Mouse (Mus musculus) heart, embryonic 12.5 days (tissue): ENCODE measurements around the gene Rhbdd2. TPM values are rescaled to one million over a fixed set of nuclear protein-coding genes. Genes with fewer than 3 reads are reported as not detected.
A peak's percentile ranks its signal among the peaks of the same experiment; 100 is the strongest.

ENCODE experiments used
- ATAC-seq: fragments of 200-750 bp; cut with Nextera tagmentation; 2 replicates; pipeline ENCODE4 v1.8.0; 2017; ENCODE audit warnings: moderate TSS enrichment, moderate library complexity; ENCODE audit not compliant: insufficient number of reproducible peaks, low FRiP score
- H3K27ac ChIP-seq: fragments of 300-500 bp; sonication (generic); 2 replicates; pipeline ENCODE4 v1.5.1; 2016; ENCODE audit warnings: mild to moderate bottlenecking, moderate library complexity; ENCODE audit not compliant: poor library complexity, severe bottlenecking
- H3K27me3 ChIP-seq: fragments of 300-500 bp; sonication (generic); replicated peaks from 2 replicates; pipeline ENCODE4 v1.6.1; 2016; ENCODE audit warnings: mild to moderate bottlenecking, moderate library complexity
- H3K36me3 ChIP-seq: fragments of 300-500 bp; sonication (generic); 2 replicates; pipeline ENCODE4 v1.6.1; 2016; ENCODE audit warnings: mild to moderate bottlenecking, moderate library complexity
- H3K4me1 ChIP-seq: fragments of 300-500 bp; sonication (generic); replicated peaks from 2 replicates; pipeline ENCODE4 v1.6.1; 2016; ENCODE audit warnings: mild to moderate bottlenecking
- H3K4me2 ChIP-seq: fragments of 300-500 bp; sonication (generic); 2 replicates; pipeline ENCODE4 v1.6.1; 2016; ENCODE audit warnings: mild to moderate bottlenecking, moderate library complexity
- H3K4me3 ChIP-seq: fragments of 300-500 bp; sonication (generic); 2 replicates; pipeline ENCODE4 v1.5.1; 2016; ENCODE audit warnings: mild to moderate bottlenecking
- H3K9ac ChIP-seq: fragments of 300-500 bp; sonication (generic); 2 replicates; pipeline ENCODE4 v1.6.1; 2016; ENCODE audit warnings: mild to moderate bottlenecking, moderate library complexity
- H3K9me3 ChIP-seq: fragments of 300-500 bp; sonication (generic); replicated peaks from 2 replicates; pipeline ENCODE4 v1.6.1; 2016; ENCODE audit warnings: mild to moderate bottlenecking, moderate library complexity
- WGBS: fragments of 180-500 bp; shearing (Covaris S2); methylation state at CpG from one replicate; pipeline ENCODE4 v1.1.7; 2016; 5-methylcytosine and 5-hydroxymethylcytosine counted together
- polyA plus RNA-seq: library from polyadenylated mRNA; unstranded; fragments of >200 nt; fragmentation: Nextera tagmentation; extraction: Ambion mirVana; gene quantifications from 2 replicates; pipeline ENCODE4 v1.2.1, GENCODE M21; 2016

Gene Rhbdd2
- polyA plus RNA-seq, 1 experiment from 2014 or later: 39.2 TPM

DNA sequence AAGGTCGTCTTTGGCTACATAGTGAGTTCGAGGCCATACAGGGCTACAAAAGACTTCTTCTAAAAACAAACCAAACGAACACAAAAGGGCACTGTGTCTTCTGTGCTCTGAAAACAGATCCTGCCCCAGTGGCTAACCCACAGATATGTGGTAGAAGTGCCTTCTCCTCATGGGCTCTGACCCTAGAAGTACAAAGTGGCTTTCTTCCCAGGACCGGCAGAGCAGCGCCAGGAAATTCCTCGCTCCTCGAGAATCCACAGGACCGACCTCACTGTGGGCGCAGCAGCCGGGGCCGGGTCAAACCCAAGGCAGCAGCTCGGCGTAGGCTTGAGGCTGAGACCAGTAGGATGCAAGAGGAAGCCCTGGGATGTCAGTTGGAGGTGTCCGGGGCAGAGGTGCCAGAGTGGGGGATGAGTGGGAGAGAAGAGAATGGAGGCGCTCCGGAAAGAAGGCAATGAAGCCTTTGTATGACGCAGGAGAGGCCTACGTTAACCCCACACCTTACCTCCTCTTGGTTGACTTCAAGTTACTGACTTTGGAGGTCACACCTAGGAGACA lies 9.3 kb upstream of the Rhbdd2 start:
- no peaks in the 10 kb centered on the region for H3K9me3 ChIP-seq
- 78% methylated on average over 18 of the region's 18 CpGs for WGBS
- H3K4me3 ChIP-seq: no peak overlapping the region
- no peak for ATAC-seq
- H3K4me2 ChIP-seq: no peak overlapping the region
- H3K27me3 ChIP-seq: 0 out of 2 replicates have a peak, but pooled peaks cover under 1% of the 10 kb centered on the region
- no peak overlapping the region for H3K27ac ChIP-seq
- no peak overlapping the region for H3K9ac ChIP-seq
- no peaks in the 10 kb centered on the region for H3K36me3 ChIP-seq
- no peaks in the 10 kb centered on the region for H3K4me1 ChIP-seq

DNA sequence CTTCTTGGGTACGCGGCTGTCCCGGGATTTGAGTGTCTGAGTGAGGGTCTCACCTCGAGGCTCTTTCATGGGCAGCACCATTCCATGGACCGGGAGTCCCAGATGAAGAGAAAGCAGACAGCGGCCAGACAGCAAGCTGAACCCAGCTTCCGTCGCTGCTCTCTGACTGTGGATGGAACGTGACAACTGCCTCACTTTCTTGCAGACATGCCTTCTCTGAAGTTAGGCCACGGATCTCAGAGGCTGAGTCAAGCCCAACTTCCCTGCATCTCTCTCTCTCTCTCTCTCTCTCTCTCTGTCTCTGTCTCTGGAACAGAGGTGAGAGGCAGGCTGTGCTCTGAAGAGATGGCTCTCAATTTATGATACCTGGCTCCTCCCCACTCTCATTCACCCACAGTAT lies 3.5 kb upstream of the Rhbdd2 start:
- no peak overlapping the region for H3K4me2 ChIP-seq
- H3K4me1 ChIP-seq: peaks cover 8% of the 10 kb centered on the region
- no peaks in the 10 kb centered on the region for H3K9me3 ChIP-seq
- ATAC-seq: no peak
- H3K36me3 ChIP-seq: no peaks in the 10 kb centered on the region
- H3K4me3 ChIP-seq: no peak overlapping the region
- H3K27me3 ChIP-seq: no peaks in the 10 kb centered on the region
- no peak overlapping the region for H3K9ac ChIP-seq
- H3K27ac ChIP-seq: no peak overlapping the region
- 50% methylated on average over 10 of the region's 10 CpGs for WGBS

DNA sequence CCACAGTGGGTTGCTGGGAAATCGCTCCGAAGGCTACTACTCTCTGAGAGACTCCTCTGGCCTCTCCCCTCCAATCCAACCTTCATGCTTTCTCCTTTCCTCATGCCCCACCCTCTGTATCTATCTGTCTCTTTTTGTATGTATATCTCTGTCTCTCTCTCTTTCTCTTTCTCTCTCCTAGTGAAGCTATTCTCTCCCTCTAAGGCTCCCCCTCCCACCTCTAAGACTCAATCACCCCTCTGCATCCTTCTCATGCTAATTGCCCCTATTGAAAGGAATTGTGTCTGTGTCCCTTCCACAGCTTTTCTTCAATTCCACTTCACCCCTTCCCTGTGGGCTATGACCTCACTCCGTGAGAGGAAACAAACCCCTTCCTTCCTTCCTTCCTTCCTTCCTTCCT lies 3.0 kb upstream of the Rhbdd2 start:
- H3K4me3 ChIP-seq: no peak overlapping the region

DNA sequence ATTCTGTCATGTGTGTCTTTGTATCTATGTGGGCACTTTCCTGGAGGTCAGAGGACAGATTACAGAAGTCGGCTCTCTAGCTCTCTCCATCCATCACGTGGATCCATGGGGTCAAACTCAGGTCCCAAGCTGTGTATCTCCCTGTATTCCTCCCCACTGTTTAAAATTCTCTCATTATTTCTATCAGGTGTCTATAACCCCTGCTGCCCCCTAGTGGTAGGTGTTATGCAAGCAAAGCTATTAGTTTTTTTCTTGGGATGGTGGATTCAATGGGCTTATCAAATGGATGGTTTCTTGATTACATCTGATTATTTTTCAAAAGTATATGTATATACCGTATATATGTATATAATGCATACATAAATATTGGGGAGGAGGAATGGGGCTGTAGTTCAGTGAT lies 1.8 kb upstream of the Rhbdd2 start:
- 24% methylated on average over 3 of the region's 3 CpGs for WGBS
- Histone ChIP-seq H3K4me3 (no peak overlapping the region), H3K27ac (no peak overlapping the region), H3K9me3 (no peaks in the 10 kb centered on the region), H3K4me1 (peaks cover 8% of the 10 kb centered on the region), H3K36me3 (peaks cover 5% of the 10 kb centered on the region; the same call in 1 of the 2 replicates), H3K27me3 (no peaks in the 10 kb centered on the region), H3K4me2 (no peak overlapping the region), H3K9ac (no peak overlapping the region)
- no peak for ATAC-seq

More for the DNA sequence above, 3.0 kb upstream of the Rhbdd2 start:
- H3K4me1 ChIP-seq: peaks cover 8% of the 10 kb centered on the region
- ATAC-seq: no peak
- no peaks in the 10 kb centered on the region for H3K9me3 ChIP-seq
- H3K9ac ChIP-seq: no peak overlapping the region
- H3K36me3 ChIP-seq: no peaks in the 10 kb centered on the region
- H3K4me2 ChIP-seq: no peak overlapping the region
- 79% methylated on average over 3 of the region's 3 CpGs for WGBS
- no peaks in the 10 kb centered on the region for H3K27me3 ChIP-seq
- no peak overlapping the region for H3K27ac ChIP-seq

DNA sequence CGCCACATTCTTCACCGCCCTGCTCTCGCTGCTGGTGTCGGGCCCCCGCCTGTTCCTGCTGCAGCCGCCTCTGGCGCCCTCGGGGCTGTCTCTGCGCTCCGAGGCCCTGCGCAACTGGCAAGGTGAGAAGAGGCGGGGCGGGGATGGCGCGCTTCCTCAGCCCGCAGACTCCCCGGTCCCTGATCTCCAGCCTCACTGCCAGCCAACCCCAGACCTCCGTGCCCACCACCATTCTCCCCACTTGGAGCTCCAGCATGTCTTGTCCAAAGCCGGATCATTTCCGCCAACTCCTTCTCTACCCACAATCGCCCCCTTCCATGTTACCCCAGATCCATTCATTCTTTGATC lies 353 bp downstream of the Rhbdd2 start:
- Histone ChIP-seq H3K9ac (peak overlapping the region; percentile 77), H3K27ac (peak overlapping the region; percentile 54; the same call in 1 of the 2 replicates), H3K4me1 (peaks cover 8% of the 10 kb centered on the region), H3K36me3 (peaks cover 25% of the 10 kb centered on the region), H3K4me3 (peak overlapping the region; percentile 74), H3K4me2 (peak overlapping the region; percentile 82), H3K27me3 (no peaks in the 10 kb centered on the region), H3K9me3 (no peaks in the 10 kb centered on the region)
- under 1% methylated on average over 20 of the region's 21 CpGs for WGBS
- ATAC-seq: peak; percentile 75

DNA sequence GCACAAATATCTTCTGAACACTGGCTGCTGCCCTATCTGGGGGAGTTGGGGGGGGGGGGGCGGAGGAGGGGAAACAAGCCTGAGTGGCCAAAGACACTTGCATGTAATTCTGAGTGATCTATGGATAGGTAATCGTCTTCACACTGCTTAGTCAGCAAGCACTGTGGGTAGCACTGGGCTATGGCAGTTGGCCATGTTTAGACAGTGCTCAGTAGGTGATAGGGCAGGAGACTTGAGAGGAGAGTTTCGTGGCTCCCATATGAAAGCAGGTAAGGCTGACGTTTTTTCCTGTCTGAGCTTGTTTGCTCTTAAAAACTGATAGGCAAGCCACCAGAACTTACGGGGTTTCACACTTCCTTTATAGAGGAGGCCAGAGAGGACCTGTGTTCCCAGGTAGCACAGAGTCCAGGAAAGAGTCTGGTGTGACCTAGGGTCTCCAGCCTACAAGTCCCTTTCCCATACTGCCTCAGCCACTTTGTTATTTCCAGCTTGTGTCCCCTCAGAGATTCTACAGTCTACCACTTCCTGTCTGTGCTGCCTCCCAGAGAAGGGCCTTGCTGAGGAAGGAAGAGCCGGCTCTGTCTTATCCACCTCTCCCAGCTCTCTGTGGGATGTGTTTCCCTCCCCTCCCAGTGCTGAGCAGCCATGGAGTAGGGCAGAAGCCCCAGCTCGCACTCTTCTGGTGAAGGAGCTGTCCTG lies 7.5 kb downstream of the Rhbdd2 start:
- Histone ChIP-seq H3K9me3 (no peaks in the 10 kb centered on the region), H3K27me3 (no peaks in the 10 kb centered on the region), H3K9ac (no peak overlapping the region), H3K4me3 (no peak overlapping the region), H3K4me2 (no peak overlapping the region), H3K4me1 (no peaks in the 10 kb centered on the region), H3K36me3 (peaks cover 63% of the 10 kb centered on the region), H3K27ac (no peak overlapping the region)
- 64% methylated on average over 7 of the region's 7 CpGs for WGBS
- no peak for ATAC-seq

DNA sequence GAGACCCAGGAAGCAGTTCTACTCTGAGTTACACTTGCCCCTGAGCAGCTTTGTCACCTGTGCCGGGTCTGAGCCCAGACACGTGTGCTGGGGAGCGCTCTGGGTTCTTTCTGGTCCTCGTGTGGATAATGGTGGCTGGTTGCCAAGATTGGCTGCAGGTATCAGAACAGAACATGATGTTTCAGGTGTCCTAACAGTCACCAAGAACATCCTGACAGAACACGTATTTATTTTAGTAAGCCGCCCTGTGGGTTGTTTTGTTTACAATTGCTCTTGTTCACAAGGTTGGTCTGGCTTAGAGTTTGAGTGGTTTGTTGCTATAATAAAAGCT lies 8.0 kb downstream of the Rhbdd2 start:
- ATAC-seq: no peak
- Histone ChIP-seq H3K36me3 (peaks cover 60% of the 10 kb centered on the region), H3K4me1 (no peaks in the 10 kb centered on the region), H3K9me3 (no peaks in the 10 kb centered on the region), H3K9ac (no peak overlapping the region), H3K27me3 (no peaks in the 10 kb centered on the region), H3K4me3 (no peak overlapping the region), H3K27ac (no peak overlapping the region), H3K4me2 (no peak overlapping the region)
- 83% methylated on average over 6 of the region's 6 CpGs for WGBS

DNA sequence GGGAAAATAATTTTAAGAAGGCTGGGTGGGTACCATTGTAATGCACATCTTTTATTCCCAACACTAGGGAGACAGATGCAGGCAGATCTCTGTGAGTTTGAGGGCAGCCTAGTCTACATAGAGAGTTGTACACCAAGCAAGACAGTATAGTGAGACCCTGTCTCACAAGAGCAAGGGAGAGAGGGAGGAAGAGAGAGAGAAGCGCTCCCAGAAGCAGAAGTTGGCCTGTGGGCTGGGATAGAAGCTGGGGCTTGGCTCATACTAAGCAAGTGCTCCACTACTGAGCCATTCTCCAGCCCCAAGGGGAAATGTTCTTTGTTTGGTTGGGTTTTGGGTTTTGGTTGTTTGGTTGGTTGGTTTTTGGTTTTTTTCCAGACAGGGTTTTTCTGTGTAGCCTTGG lies 8.6 kb downstream of the Rhbdd2 start:
- no peak overlapping the region for H3K27ac ChIP-seq
- H3K4me3 ChIP-seq: no peak overlapping the region
- no peaks in the 10 kb centered on the region for H3K9me3 ChIP-seq
- no peaks in the 10 kb centered on the region for H3K4me1 ChIP-seq
- no peak for ATAC-seq
- H3K9ac ChIP-seq: no peak overlapping the region
- no peaks in the 10 kb centered on the region for H3K27me3 ChIP-seq
- WGBS: 96% methylated on average over 1 of the region's 1 CpGs
- no peak overlapping the region for H3K4me2 ChIP-seq
- H3K36me3 ChIP-seq: peaks cover 54% of the 10 kb centered on the region

DNA sequence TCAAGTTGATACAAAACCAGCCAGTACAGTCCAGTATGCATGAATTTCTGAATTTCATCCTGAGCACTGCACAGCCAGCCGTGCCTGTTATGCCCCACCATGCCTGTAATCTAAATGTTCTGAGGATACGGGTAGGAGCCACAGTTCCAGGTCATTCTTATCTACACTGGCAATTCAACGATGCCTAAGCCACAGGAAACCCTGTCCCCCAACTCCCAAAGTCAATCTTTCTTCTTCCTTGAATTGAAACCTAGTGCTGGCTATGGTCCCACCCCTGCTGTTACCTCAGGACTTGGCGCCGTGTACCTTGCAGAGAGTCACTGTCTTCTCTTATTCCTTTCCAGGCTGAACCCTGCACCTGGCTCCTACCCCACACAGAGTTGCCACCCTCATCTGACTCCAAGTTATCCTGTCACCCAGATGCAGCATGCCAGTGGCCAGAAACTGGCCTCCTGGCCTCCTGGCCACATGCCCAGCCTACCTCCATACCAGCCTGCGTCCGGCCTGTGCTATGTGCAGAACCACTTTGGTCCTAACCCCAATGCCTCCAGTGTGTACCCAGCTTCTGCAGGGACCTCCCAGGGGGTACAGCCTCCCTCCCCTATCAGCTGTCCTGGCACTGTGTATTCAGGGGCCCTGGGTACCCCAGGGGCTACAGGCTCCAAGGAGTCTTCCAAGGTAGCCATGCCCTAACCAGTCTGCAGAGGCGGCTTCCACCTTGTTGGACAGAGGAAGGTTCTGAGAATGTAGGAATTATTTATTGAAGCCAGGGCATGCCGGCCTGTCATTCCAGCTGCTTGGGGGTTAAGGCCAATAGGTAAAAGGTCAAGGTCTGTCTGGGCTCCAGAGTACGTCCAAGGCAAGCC lies 10.5 kb downstream of the Rhbdd2 start:
- no peak for ATAC-seq

DNA sequence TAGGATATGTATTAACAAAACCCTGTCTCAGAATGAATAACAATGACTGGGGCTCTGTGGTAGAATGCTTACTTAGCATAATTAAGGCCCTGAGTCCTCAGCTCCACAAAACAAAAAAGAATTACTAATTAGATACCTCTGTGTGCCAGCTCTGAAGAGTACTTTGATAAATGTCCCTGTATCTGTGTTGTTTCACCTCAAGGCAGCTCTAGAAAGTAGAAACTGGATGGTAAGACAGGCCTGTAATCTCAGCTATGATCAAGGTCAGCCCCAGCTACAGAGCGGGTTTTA lies 11.1 kb downstream of the Rhbdd2 start:
- 0 out of 2 replicates have a peak, but pooled peaks cover 2% of the 10 kb centered on the region for H3K9me3 ChIP-seq
- H3K4me3 ChIP-seq: no peak overlapping the region
- peaks cover 31% of the 10 kb centered on the region for H3K36me3 ChIP-seq
- H3K27me3 ChIP-seq: no peaks in the 10 kb centered on the region
- WGBS: 73% methylated on average over 1 of the region's 1 CpGs
- H3K4me2 ChIP-seq: no peak overlapping the region
- H3K27ac ChIP-seq: no peak overlapping the region
- no peak overlapping the region for H3K9ac ChIP-seq
- no peaks in the 10 kb centered on the region for H3K4me1 ChIP-seq
- no peak for ATAC-seq

More for the DNA sequence above, 10.5 kb downstream of the Rhbdd2 start:
- no peak overlapping the region for H3K4me3 ChIP-seq
- H3K36me3 ChIP-seq: peaks cover 37% of the 10 kb centered on the region
- H3K9me3 ChIP-seq: no peaks in the 10 kb centered on the region
- no peak overlapping the region for H3K4me2 ChIP-seq
- no peaks in the 10 kb centered on the region for H3K4me1 ChIP-seq
- no peak overlapping the region for H3K27ac ChIP-seq
- no peak overlapping the region for H3K9ac ChIP-seq
- WGBS: 76% methylated on average over 10 of the region's 10 CpGs
- no peaks in the 10 kb centered on the region for H3K27me3 ChIP-seq

DNA sequence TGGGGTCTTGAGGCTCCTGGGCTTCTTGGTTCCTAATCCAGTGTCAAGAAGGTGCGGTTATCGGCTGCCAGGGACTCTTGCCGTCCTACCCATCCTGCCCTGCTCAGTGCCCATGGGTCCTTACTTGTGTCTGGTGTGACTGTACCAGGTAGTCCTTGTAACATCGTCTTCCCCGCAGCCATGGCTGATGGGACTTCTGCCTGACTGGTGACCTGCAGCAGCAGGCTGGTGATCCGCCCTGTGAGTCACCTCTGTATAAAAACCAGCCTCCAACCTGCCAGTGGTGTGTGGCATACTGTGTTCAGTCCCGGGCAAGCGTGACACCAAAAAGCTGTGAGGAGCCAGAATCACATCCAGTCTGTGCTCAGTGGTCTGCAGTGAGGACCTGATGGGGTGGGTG lies 11.5 kb downstream of the Rhbdd2 start:
- H3K27ac ChIP-seq: no peak overlapping the region
- ATAC-seq: no peak
- no peaks in the 10 kb centered on the region for H3K4me1 ChIP-seq
- H3K36me3 ChIP-seq: peaks cover 27% of the 10 kb centered on the region
- no peak overlapping the region for H3K4me3 ChIP-seq
- H3K9ac ChIP-seq: no peak overlapping the region
- WGBS: 82% methylated on average over 8 of the region's 8 CpGs
- no peak overlapping the region for H3K4me2 ChIP-seq
- no peaks in the 10 kb centered on the region for H3K27me3 ChIP-seq
- 0 out of 2 replicates have a peak, but pooled peaks cover 2% of the 10 kb centered on the region for H3K9me3 ChIP-seq
